Mouse (Mus musculus) cerebellum, adult 2 months (tissue): ENCODE results near the gene Msl3l2.

Experiments
- CTCF ChIP-seq: fragments of 200-500 bp; IDR thresholded peaks from 2 replicates; pipeline ENCODE4 v1.5.1; 2011; ENCODE audit warnings: low read depth, mild to moderate bottlenecking, control low read depth, low read length, moderate library complexity, borderline replicate concordance; ENCODE audit not compliant: insufficient read depth
- POLR2A ChIP-seq: fragments of 200-500 bp; IDR thresholded peaks from 2 replicates; pipeline ENCODE4 v1.6.1; 2011; ENCODE audit warnings: low read length, control low read depth, borderline replicate concordance; ENCODE audit not compliant: insufficient read depth

- no peak for TF ChIP-seq CTCF
- TF ChIP-seq POLR2A = no peak
These were observed 50.2 kb downstream of the Msl3l2 start for GRCm38 (mm10) chr10:56156956-56157355.
